Mouse (Mus musculus): ENCODE results near the gene Rnf212b.
A peak's percentile ranks its signal among the peaks of the same experiment; 100 is the strongest.

The Rnf212b gene

GRCm38 (mm10) chr14:54874165-54874564 lies 60.2 kb downstream of the Rnf212b start:
- no peak for DNase-seq (ENCODE audit: low spot score)

GRCm38 (mm10) chr14:54875844-54876538 lies 62.0 kb downstream of the Rnf212b start:
- DNase-seq (ENCODE audit: low spot score) = no peak

GRCm38 (mm10) chr14:54876539-54877047 lies 62.7 kb downstream of the Rnf212b start:
- DNase-seq (ENCODE audit: low spot score) = peak; percentile 90

DNA sequence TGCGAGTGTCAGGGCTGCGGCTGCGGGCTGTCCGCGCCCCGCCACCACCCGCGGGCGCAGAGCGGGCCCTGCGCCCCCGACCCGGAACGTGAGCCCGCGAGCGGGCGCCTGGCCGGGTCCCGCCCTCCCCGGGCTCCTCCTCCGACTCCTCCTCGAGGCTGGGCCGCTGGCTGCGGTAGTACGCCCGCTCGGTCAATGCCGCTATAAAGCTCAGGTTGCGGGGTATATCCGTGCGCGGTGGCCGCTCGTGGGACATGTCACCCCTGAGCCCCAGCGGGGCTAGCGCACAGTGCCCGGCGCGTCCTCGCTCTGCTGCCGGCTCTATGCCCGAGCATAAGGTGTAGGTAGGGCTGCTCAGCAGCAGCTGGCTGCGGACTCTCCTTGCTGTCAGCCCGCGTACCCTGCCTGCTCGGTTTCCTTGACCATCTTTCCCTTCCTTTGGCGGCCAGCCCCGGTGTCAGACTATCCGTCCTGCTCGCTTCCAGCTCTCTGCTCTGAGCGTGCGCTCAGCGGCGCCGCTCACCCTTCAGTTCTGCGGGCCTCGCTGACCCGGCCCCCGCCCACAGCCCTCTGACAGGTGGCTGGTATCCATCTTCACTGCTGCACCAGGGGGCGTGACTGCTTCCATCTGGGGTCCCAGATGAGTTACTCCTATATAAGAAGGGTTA lies 63.2 kb downstream of the Rnf212b start, which contains the start of gene Ppp1r3e:
Ppp1r3e (minus strand) TSS at position 503 of the 668 bp plus-strand sequence.
- peak; percentile 69 for DNase-seq (ENCODE audit: low spot score)

DNA sequence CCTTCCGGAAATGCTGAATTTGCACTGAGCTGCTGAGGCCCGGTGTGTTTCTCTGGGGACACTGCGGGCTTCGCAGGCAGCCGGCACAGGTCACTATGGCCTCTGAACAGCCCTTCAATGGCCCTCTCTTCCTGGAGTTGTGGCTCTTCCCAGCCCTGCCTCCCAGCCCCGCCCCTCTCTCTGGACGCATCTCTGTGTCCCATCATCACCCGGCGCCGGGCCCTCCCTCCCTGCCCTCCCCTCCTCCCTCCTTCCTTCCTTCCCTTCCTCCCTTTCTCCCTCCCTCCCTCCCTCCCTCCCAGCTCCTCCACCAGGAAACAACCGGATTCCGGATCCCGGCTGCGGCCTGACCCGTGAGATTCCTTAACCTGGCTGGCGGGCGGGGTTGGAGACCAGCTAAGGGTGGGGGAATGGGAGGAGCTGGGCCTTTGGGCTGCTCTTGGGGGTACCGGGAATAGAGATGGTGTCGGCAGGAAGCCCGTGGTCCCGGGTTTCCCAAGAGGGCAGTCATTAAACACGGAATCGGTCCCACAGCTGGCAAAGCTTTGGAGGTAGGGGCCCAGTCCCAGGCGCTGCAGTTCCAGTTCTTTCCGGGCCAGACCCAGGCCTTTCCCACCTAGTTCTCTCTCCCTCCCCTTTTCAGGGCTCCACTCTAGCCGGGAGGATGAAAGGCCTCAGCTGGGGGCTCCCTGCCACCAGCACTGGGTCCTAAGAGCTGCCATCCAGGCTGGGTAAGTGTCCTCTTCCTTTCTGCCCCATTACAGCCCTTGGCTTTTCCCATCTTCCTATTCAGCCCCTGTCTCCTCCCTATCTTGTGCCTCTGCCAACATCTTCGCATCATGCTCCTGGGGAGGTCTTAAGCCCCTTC lies 69.4 kb downstream of the Rnf212b start, which contains the start of the genes Bcl2l2 and Gm20521:
Bcl2l2 (plus strand) TSS at position 224 of the 868 bp plus-strand sequence.
Gm20521 (plus strand) TSS at position 288 of the 868 bp plus-strand sequence.
- DNase-seq (ENCODE audit: low spot score) = peak; percentile 86

DNA sequence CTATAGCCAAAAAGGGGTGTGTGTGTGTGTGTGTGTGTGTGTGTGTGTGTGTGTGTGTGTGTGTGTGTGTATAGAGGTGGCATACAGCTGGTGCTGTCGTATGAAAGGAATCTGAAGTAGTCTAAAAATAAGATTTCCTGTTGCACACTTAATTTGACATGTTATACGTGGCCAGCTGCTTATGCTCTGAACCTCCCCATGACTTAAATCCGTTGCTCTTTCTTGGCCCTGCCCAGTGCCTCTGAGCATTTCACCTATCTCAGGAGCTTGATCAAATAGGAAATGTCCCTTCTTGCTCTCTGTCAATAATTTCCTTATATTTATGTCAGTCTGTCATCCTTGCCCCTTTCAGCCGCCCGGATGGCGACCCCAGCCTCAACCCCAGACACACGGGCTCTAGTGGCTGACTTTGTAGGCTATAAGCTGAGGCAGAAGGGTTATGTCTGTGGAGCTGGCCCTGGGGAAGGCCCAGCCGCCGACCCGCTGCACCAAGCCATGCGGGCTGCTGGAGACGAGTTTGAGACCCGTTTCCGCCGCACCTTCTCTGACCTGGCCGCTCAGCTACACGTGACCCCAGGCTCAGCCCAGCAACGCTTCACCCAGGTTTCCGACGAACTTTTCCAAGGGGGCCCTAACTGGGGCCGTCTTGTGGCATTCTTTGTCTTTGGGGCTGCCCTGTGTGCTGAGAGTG lies 70.2 kb downstream of the Rnf212b start:
- DNase-seq (ENCODE audit: low spot score) = no peak

- DNase-seq (ENCODE audit: low spot score) = no peak
Measured at GRCm38 (mm10) chr14:54885309-54885708, 71.4 kb downstream of the Rnf212b start.

DNA sequence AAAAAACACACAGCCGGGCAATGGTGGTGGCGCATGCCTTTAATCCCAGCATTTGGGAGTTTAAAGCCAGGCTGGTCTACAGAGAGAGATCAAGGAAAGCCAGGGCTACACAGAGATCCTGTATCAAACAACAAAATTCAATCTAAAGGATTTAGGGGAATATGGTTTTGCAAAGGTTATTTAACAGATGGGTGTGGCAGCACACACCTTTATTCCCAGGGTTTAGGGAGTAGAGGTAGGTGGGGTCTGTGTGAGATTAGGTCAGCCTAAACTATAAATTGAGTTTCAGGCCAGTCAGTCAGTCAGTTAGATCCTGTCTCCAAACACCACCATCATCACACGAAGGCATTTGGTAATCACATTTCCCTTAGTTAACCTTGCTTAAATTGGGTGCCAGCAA lies 78.3 kb downstream of the Rnf212b start, which contains the start of gene Pabpn1:
Pabpn1 (plus strand) TSS at position 301 of the 400 bp plus-strand sequence.
- no peak for DNase-seq (ENCODE audit: low spot score)

- DNase-seq (ENCODE audit: low spot score) = peak; percentile 96
Measured at GRCm38 (mm10) chr14:54893651-54894181, 79.8 kb downstream of the Rnf212b start.

- DNase-seq (ENCODE audit: low spot score) = peak; percentile 65
Measured at GRCm38 (mm10) chr14:54894296-54895151, 80.6 kb downstream of the Rnf212b start.

- DNase-seq (ENCODE audit: low spot score) = no peak
Measured at GRCm38 (mm10) chr14:54897445-54897844, 83.5 kb downstream of the Rnf212b start.

- peak; percentile 77 for DNase-seq (ENCODE audit: low spot score)
Measured at GRCm38 (mm10) chr14:54900383-54900782, 86.4 kb downstream of the Rnf212b start.

DNA sequence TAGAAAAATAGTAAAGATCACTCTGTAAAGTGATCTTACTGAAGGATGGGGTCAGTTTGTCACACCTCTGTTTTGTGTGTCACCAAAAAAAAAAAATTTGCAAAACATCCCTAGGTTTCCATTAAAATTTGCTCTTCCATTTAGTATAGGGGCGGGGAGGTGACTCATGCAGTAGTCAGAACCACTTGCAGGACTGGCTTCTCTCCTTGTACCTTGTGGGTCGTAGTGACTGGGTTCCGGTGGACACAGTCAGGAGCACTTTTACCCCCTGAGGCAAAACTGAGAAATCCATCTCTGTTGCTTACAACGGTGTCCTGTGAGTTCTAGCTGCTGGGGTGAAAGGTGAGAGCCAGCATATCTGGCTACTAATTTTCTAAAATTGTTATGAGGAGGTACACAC lies 89.7 kb downstream of the Rnf212b start:
- no peak for DNase-seq (ENCODE audit: low spot score)

Data from urinary bladder, postnatal 14 days (tissue).